Mouse (Mus musculus): Measurements from ENCODE around the gene Trappc5. TPM values are rescaled to one million over a fixed set of nuclear protein-coding genes. Genes with fewer than 3 reads are reported as not detected.

Trappc5 gene
- total and polyA plus RNA-seq, 2 experiments, result 15.3 to 22.5 TPM

GRCm38 (mm10) chr8:3645804-3646203, 30.3 kb upstream of the Trappc5 start:
- WGBS, result 13% methylated on average over 5 of the region's 5 CpGs
- H3K9ac ChIP-seq (ENCODE audit: low read depth, low read length), result no peak overlapping the region
- no peak overlapping the region for H3K4me3 ChIP-seq (ENCODE audit: insufficient read depth, low read depth, low read length)
- peak; percentile 75 for DNase-seq (ENCODE audit: extremely low read depth, low read depth, low spot score)
- H3K36me3 ChIP-seq (ENCODE audit: control insufficient read depth, insufficient read depth, low read length), result peaks cover 2% of the 10 kb centered on the region; the same call in 1 of the 2 replicates
- no peaks in the 10 kb centered on the region for H3K4me1 ChIP-seq (ENCODE audit: control insufficient read depth, insufficient read depth, low read length)
- H3K27me3 ChIP-seq (ENCODE audit: control insufficient read depth, insufficient read depth, low read length), result no peaks in the 10 kb centered on the region
- H3K27ac ChIP-seq (replicated peaks; ENCODE audit: insufficient read depth, low read depth, low read length), result no peak overlapping the region
- H3K79me2 ChIP-seq (ENCODE audit: control insufficient read depth, insufficient read depth, low read length), result no peaks in the 10 kb centered on the region
- peak; percentile 67 for TF ChIP-seq CTCF (IDR thresholded peaks at IDR 0.05; ENCODE audit: low read depth, low read length)
- no peak for TF ChIP-seq POLR2A (IDR thresholded peaks at IDR 0.05; ENCODE audit: extremely low read depth, insufficient read depth, low read length)

GRCm38 (mm10) chr8:3646824-3647531, 29.1 kb upstream of the Trappc5 start:
- H3K9ac ChIP-seq (ENCODE audit: low read depth, low read length), result no peak overlapping the region
- no peaks in the 10 kb centered on the region for H3K4me1 ChIP-seq (ENCODE audit: control insufficient read depth, insufficient read depth, low read length)

GRCm38 (mm10) chr8:3647561-3647960, 28.5 kb upstream of the Trappc5 start:
- no peak overlapping the region for H3K27ac ChIP-seq (replicated peaks; ENCODE audit: insufficient read depth, low read depth, low read length)

More at GRCm38 (mm10) chr8:3646824-3647531, 29.1 kb upstream of the Trappc5 start:
- TF ChIP-seq CTCF (IDR thresholded peaks at IDR 0.05; ENCODE audit: low read depth, low read length) (no peak), POLR2A (IDR thresholded peaks at IDR 0.05; ENCODE audit: extremely low read depth, insufficient read depth, low read length) (no peak)
- H3K79me2 ChIP-seq (ENCODE audit: control insufficient read depth, insufficient read depth, low read length), result no peaks in the 10 kb centered on the region
- H3K27me3 ChIP-seq (ENCODE audit: control insufficient read depth, insufficient read depth, low read length), result no peaks in the 10 kb centered on the region; the same call in 1 of the 2 replicates
- WGBS, result 82% methylated on average over 6 of the region's 6 CpGs
- H3K27ac ChIP-seq (replicated peaks; ENCODE audit: insufficient read depth, low read depth, low read length), result no peak overlapping the region
- H3K36me3 ChIP-seq (ENCODE audit: control insufficient read depth, insufficient read depth, low read length), result 0 out of 2 replicates have a peak, but pooled peaks cover under 1% of the 10 kb centered on the region
- DNase-seq (ENCODE audit: extremely low read depth, low read depth, low spot score), result peak; percentile 74
- H3K4me3 ChIP-seq (ENCODE audit: insufficient read depth, low read depth, low read length), result no peak overlapping the region

GRCm38 (mm10) chr8:3648268-3648667, 27.8 kb upstream of the Trappc5 start:
- Histone ChIP-seq H3K4me1 (ENCODE audit: control insufficient read depth, insufficient read depth, low read length) (no peaks in the 10 kb centered on the region), H3K4me3 (ENCODE audit: insufficient read depth, low read depth, low read length) (no peak overlapping the region), H3K36me3 (ENCODE audit: control insufficient read depth, insufficient read depth, low read length) (no peaks in the 10 kb centered on the region), H3K27me3 (ENCODE audit: control insufficient read depth, insufficient read depth, low read length) (no peaks in the 10 kb centered on the region; the same call in 1 of the 2 replicates), H3K27ac (replicated peaks; ENCODE audit: insufficient read depth, low read depth, low read length) (no peak overlapping the region), H3K79me2 (ENCODE audit: control insufficient read depth, insufficient read depth, low read length) (no peaks in the 10 kb centered on the region), H3K9ac (ENCODE audit: low read depth, low read length) (no peak overlapping the region)
- 56% methylated on average over 2 of the region's 2 CpGs for WGBS
- TF ChIP-seq POLR2A (IDR thresholded peaks at IDR 0.05; ENCODE audit: extremely low read depth, insufficient read depth, low read length), result no peak
- TF ChIP-seq CTCF (IDR thresholded peaks at IDR 0.05; ENCODE audit: low read depth, low read length), result no peak
- peak; percentile 26 for DNase-seq (ENCODE audit: extremely low read depth, low read depth, low spot score)

More at GRCm38 (mm10) chr8:3647561-3647960, 28.5 kb upstream of the Trappc5 start:
- no peaks in the 10 kb centered on the region for H3K4me1 ChIP-seq (ENCODE audit: control insufficient read depth, insufficient read depth, low read length)
- TF ChIP-seq POLR2A (IDR thresholded peaks at IDR 0.05; ENCODE audit: extremely low read depth, insufficient read depth, low read length) (no peak), CTCF (IDR thresholded peaks at IDR 0.05; ENCODE audit: low read depth, low read length) (no peak)
- DNase-seq (ENCODE audit: extremely low read depth, low read depth, low spot score), result no peak
- 81% methylated on average over 4 of the region's 4 CpGs for WGBS
- H3K79me2 ChIP-seq (ENCODE audit: control insufficient read depth, insufficient read depth, low read length), result no peaks in the 10 kb centered on the region
- no peaks in the 10 kb centered on the region; the same call in 1 of the 2 replicates for H3K27me3 ChIP-seq (ENCODE audit: control insufficient read depth, insufficient read depth, low read length)
- H3K4me3 ChIP-seq (ENCODE audit: insufficient read depth, low read depth, low read length), result no peak overlapping the region
- H3K9ac ChIP-seq (ENCODE audit: low read depth, low read length), result no peak overlapping the region
- H3K36me3 ChIP-seq (ENCODE audit: control insufficient read depth, insufficient read depth, low read length), result no peaks in the 10 kb centered on the region

- Histone ChIP-seq H3K4me3 (ENCODE audit: insufficient read depth, low read depth, low read length) (no peak overlapping the region), H3K36me3 (ENCODE audit: control insufficient read depth, insufficient read depth, low read length) (no peaks in the 10 kb centered on the region), H3K27ac (replicated peaks; ENCODE audit: insufficient read depth, low read depth, low read length) (no peak overlapping the region), H3K9ac (ENCODE audit: low read depth, low read length) (no peak overlapping the region), H3K27me3 (ENCODE audit: control insufficient read depth, insufficient read depth, low read length) (no peaks in the 10 kb centered on the region; the same call in 1 of the 2 replicates), H3K79me2 (ENCODE audit: control insufficient read depth, insufficient read depth, low read length) (no peaks in the 10 kb centered on the region), H3K4me1 (ENCODE audit: control insufficient read depth, insufficient read depth, low read length) (no peaks in the 10 kb centered on the region)
- WGBS, result 69% methylated on average over 1 of the region's 1 CpGs
- TF ChIP-seq CTCF (IDR thresholded peaks at IDR 0.05; ENCODE audit: low read depth, low read length), result no peak
- no peak for TF ChIP-seq POLR2A (IDR thresholded peaks at IDR 0.05; ENCODE audit: extremely low read depth, insufficient read depth, low read length)
- no peak for DNase-seq (ENCODE audit: extremely low read depth, low read depth, low spot score)
Measured at GRCm38 (mm10) chr8:3648990-3649389, 27.1 kb upstream of the Trappc5 start.

GRCm38 (mm10) chr8:3652845-3653244, 23.3 kb upstream of the Trappc5 start:
- DNase-seq (ENCODE audit: extremely low read depth, low read depth, low spot score), result no peak
- H3K4me1 ChIP-seq (ENCODE audit: control insufficient read depth, insufficient read depth, low read length), result no peaks in the 10 kb centered on the region
- WGBS, result 69% methylated on average over 3 of the region's 3 CpGs
- no peaks in the 10 kb centered on the region; the same call in 1 of the 2 replicates for H3K27me3 ChIP-seq (ENCODE audit: control insufficient read depth, insufficient read depth, low read length)
- no peak overlapping the region for H3K9ac ChIP-seq (ENCODE audit: low read depth, low read length)
- H3K79me2 ChIP-seq (ENCODE audit: control insufficient read depth, insufficient read depth, low read length), result no peaks in the 10 kb centered on the region
- no peak overlapping the region for H3K4me3 ChIP-seq (ENCODE audit: insufficient read depth, low read depth, low read length)
- TF ChIP-seq POLR2A (IDR thresholded peaks at IDR 0.05; ENCODE audit: extremely low read depth, insufficient read depth, low read length) (no peak), CTCF (IDR thresholded peaks at IDR 0.05; ENCODE audit: low read depth, low read length) (no peak)
- H3K27ac ChIP-seq (replicated peaks; ENCODE audit: insufficient read depth, low read depth, low read length), result no peak overlapping the region
- no peaks in the 10 kb centered on the region for H3K36me3 ChIP-seq (ENCODE audit: control insufficient read depth, insufficient read depth, low read length)
